Mouse (Mus musculus) B cell, adult 2 months (primary cell): ENCODE measurements at regions not wholly inside any gene's neighbourhood (a gene's known extent, or its start where the extent isn't known, plus 50 kb on each side); places are given as distances from the start of the nearest gene placed in this dataset.

ENCODE experiments used
- DNase-seq, 2 experiments: peaks; one replicate each; pipeline ENCODE4 v3.0.0; 2022

- DNase-seq, result peak; percentile 2 to 3
Measured at GRCm38 (mm10) chrY:89267946-89268345, 215.3 kb downstream of the Gm21294 start.
